Mouse (Mus musculus) cerebellum, adult 2 months (tissue): ENCODE measurements at regions not wholly inside any gene's neighbourhood (a gene's known extent, or its start where the extent isn't known, plus 50 kb on each side); places are given as distances from the start of the nearest gene placed in this dataset.
"Not testable (repeated sequence)": the region's sequence is repeated elsewhere in the genome, so short reads cannot be mapped to it uniquely, and the experiment has no call there.

ENCODE experiments used
- CTCF ChIP-seq: fragments of 200-500 bp; IDR thresholded peaks from 2 replicates; pipeline ENCODE4 v1.5.1; 2011; ENCODE audit warnings: low read depth, mild to moderate bottlenecking, control low read depth, low read length, moderate library complexity, borderline replicate concordance; ENCODE audit not compliant: insufficient read depth
- POLR2A ChIP-seq: fragments of 200-500 bp; IDR thresholded peaks from 2 replicates; pipeline ENCODE4 v1.6.1; 2011; ENCODE audit warnings: low read length, control low read depth, borderline replicate concordance; ENCODE audit not compliant: insufficient read depth

DNA sequence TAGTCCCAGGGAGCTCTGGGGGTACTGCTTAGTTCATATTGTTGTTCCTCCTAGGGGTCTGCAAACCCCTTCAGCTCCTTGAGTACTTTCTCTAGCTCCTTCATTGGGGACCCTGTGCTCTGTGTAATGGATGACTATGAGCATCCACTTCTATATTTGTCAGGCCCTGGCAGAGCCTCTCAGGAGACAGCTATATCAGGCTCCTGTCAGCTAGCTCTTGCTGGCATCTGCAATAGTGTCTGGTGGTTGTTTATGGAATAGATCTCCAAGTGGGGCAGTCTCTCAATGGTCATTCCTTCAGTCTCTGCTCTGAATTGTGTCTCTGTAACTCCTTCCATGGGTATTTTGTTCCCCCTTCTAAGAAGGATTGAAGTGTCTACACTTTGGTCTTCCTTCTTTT, 144.2 kb upstream of the Slc25a13 start:
- TF ChIP-seq CTCF, POLR2A: not testable (repeated sequence)
